Mouse (Mus musculus): Measurements from ENCODE around the gene Tcf7.

DNA sequence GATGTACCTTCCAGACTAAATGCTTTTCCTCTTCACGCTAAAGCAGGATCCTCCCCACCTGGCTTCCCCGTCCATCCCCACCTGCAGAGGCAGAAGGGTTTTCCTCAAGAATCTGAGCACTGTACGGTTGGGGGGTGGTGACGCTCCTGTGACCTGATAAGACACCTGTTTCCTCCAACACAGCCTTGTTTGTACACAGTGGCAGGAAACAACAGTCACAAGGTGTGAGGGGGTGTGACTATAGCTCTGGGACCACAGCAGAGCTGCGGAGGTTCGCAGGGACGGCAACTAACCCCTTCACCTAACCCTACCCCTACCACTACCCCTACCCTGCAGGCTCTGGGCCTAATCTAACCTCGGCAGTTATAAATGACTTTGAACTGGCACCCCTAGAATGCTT, 7.4 kb downstream of the Tcf7 start:
- TF ChIP-seq POLR2A (IDR thresholded peaks at IDR 0.05; ENCODE audit: borderline replicate concordance, control insufficient read depth, low read depth, low read length) (no peak), CTCF (IDR thresholded peaks at IDR 0.05; ENCODE audit: control insufficient read depth, insufficient read depth, low read length) (no peak)
